Mouse (Mus musculus): ENCODE results near the gene Olfr750. TPM values are rescaled to one million over a fixed set of nuclear protein-coding genes. Genes with fewer than 3 reads are reported as not detected.

Gene Olfr750
- polyA plus RNA-seq, 1 experiment from 2014 or later = not detected

DNA sequence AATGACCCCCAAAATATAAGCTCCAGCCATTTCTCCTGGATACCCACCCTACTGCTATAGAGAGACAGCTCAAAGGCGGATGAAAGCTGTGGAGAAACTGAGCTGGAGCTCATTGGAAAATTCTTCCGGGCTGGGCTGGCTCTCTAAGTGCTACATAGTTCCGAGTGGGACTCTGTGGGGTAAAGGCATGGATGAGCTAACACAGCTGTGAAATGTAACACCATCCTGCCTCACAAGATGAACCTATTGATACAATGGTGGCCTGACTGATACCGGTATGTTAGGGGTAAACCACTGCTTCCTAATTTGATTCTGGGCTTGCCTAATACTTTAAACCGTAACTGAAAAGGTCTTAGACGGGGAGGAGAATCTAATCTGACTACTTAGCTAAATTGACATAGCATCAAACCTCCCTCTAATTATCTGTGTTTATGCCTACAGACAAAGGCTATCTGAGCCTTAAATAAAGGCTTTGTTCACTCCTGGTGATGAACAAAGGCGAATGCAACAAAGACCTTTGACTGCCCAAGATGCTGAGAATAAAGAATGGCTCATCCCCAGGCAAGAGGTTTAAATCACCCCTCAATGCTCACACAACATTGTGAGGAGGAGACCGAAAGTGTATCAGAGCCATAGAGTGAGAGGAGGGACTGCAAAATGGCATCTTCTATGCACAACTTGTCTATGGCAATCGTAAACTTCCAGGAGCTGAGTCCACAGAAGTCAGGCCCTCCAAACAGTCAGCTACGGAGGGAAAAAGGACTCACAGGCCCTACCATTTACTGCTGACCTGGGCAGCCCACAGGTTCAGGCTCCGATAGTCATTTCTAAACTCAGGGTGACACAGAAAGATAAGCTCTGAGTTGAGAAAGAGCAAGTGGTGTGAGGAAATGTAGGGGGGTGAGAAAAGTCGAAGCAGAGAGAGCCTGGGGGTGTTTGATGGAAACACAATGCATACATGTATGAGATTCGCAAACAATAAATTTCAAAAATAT lies 19.7 kb downstream of the Olfr750 start:
- Histone ChIP-seq H3K4me3 (no peak overlapping the region), H3K9ac (no peak overlapping the region), H3K27me3 (replicated peaks) (no peaks in the 10 kb centered on the region), H3K4me1 (peaks cover 32% of the 10 kb centered on the region), H3K36me3 (no peaks in the 10 kb centered on the region), H3K9me3 (no peaks in the 10 kb centered on the region), H3K27ac (replicated peaks) (no peak overlapping the region), H3K4me2 (0 out of 2 replicates have a peak overlapping the region, but pooled peaks have one; percentile 24)
- WGBS = 69% methylated on average over 13 of the region's 13 CpGs
- ATAC-seq (ENCODE audit: extremely low read depth, insufficient number of reproducible peaks, low FRiP score, low TSS enrichment) = no peak

DNA sequence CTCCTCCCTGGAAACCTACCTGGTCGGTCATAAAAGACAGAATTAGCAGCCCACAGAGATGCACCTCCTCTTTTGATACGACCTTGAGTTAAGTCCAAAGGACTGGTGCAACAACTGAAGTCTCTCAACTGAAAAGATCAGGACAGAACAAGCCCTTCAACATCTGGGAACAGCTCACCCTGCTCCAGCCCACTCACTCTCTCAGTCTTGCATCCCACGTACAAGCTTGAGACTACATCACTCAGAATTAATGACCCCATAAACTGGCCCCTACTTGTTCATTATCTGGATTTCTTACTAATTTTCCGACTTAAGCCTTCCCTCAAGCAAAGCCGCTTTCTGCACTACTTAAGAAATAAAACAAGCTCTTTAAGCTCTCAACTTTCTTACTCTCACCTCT lies 21.1 kb downstream of the Olfr750 start:
- ATAC-seq (ENCODE audit: extremely low read depth, insufficient number of reproducible peaks, low FRiP score, low TSS enrichment) = no peak
- WGBS = 74% methylated on average over 5 of the region's 5 CpGs
- Histone ChIP-seq H3K4me3 (no peak overlapping the region), H3K4me1 (peaks cover 32% of the 10 kb centered on the region), H3K36me3 (no peaks in the 10 kb centered on the region), H3K4me2 (no peak overlapping the region), H3K27me3 (replicated peaks) (no peaks in the 10 kb centered on the region), H3K9me3 (no peaks in the 10 kb centered on the region), H3K27ac (replicated peaks) (no peak overlapping the region), H3K9ac (no peak overlapping the region)

DNA sequence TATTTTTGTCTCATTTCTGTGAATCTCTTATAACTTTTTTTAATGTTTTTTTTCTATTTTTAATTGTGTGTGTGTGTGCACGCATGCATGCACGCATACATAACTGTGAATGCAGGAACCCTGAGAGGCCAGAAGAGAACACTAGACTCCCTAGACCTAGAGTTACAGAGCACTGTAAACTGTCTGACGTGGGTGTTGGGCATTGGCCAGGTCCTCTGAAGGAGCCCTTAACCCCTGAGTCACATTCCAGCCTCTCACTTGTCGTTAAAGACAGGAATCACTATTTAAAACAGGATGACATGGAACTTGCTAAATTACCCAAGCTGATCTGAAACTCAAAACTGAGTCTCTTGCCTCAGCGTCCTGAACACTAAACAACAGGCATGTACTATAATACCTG lies 22.3 kb downstream of the Olfr750 start:
- Histone ChIP-seq H3K4me1 (peaks cover 25% of the 10 kb centered on the region), H3K9me3 (no peaks in the 10 kb centered on the region), H3K4me2 (no peak overlapping the region), H3K4me3 (no peak overlapping the region), H3K36me3 (no peaks in the 10 kb centered on the region), H3K27ac (replicated peaks) (no peak overlapping the region), H3K9ac (no peak overlapping the region), H3K27me3 (replicated peaks) (no peaks in the 10 kb centered on the region)
- WGBS = 51% methylated on average over 5 of the region's 5 CpGs
- no peak for ATAC-seq (ENCODE audit: extremely low read depth, insufficient number of reproducible peaks, low FRiP score, low TSS enrichment)

DNA sequence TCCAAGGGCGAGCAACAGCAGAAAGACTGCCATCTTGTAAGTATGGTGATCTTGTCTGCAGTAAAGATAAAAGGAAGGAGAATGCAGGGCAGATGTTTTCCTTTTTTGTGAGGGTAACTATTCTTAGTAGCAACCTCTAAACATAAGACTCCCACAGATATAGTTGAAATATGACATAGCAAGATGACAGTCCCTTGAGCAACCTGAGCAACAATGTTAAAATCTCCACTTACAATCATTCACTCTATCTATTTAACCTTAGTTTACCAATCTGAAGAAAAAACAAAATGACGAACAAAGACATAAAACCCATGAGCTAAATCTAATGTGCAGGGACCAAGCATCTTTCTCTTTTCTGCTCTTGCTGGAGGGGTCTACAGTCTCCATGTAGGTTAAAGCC lies 24.2 kb downstream of the Olfr750 start, which contains the start of gene Rnase11:
Rnase11 (minus strand) TSS at position 101 of the 400 bp plus-strand sequence.
- H3K4me2 ChIP-seq = no peak within 1 kb of the TSS
- no peak within 1 kb of the TSS for H3K4me3 ChIP-seq
- peaks cover 25% of the 10 kb centered on the region for H3K4me1 ChIP-seq
- no peak for ATAC-seq (ENCODE audit: extremely low read depth, insufficient number of reproducible peaks, low FRiP score, low TSS enrichment)
- H3K27me3 ChIP-seq (replicated peaks) = no peaks in the 10 kb centered on the region
- H3K9ac ChIP-seq = no peak within 1 kb of the TSS
- no peak within 1 kb of the TSS for H3K27ac ChIP-seq (replicated peaks)
- H3K9me3 ChIP-seq = no peaks in the 10 kb centered on the region
- WGBS = 67% methylated on average over 2 of the region's 2 CpGs
- no peaks in the 10 kb centered on the region for H3K36me3 ChIP-seq

DNA sequence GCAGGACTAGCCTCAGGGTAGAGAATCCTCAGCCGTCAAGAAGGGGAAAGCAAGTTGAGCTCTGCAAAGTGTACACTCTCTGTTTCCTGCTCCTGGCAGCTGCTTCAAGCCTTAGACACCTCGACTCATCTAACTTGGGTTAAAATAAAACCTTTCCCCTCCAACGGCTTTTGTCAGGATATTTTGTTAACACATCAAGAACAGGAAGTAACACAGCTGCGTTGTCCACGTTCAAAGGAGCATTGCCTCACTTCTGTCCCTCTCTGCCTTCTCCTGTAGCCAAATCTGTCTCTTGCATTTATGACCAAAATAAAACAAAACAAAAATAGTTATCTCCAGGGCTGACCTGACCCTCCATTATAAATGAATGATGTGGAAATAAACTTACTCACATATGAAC lies 26.4 kb downstream of the Olfr750 start:
- no peak for ATAC-seq (ENCODE audit: extremely low read depth, insufficient number of reproducible peaks, low FRiP score, low TSS enrichment)
- Histone ChIP-seq H3K4me1 (peaks cover 14% of the 10 kb centered on the region), H3K4me3 (no peak overlapping the region), H3K27me3 (replicated peaks) (no peaks in the 10 kb centered on the region), H3K4me2 (no peak overlapping the region), H3K9me3 (no peaks in the 10 kb centered on the region), H3K36me3 (no peaks in the 10 kb centered on the region), H3K9ac (no peak overlapping the region), H3K27ac (replicated peaks) (no peak overlapping the region)
- WGBS = 37% methylated on average over 5 of the region's 5 CpGs

DNA sequence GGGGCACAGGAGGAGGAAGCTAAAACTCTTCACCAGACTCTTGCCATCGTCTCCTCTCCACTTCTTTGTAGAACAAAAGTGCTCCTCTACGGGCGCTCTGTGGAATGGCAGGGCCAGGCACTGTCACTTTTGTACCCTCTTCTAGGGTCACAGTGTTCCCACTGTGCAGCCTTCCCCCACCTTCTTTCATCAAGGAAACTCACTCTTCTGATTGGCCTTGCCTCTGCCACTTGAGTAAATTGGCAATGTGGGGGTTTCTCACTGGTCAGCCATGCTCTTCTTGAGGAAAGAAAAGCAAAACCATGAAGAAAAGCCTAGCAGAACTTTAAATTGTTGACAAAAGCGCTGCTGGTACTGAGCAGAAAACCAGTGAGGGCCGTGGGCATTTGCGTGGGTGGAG lies 32.5 kb downstream of the Olfr750 start, which contains the start of gene Rnase9:
Rnase9 (minus strand) TSS at position 101 of the 400 bp plus-strand sequence.
- H3K4me3 ChIP-seq = no peak within 1 kb of the TSS
- H3K27me3 ChIP-seq (replicated peaks) = no peaks in the 10 kb centered on the region
- no peaks in the 10 kb centered on the region for H3K36me3 ChIP-seq
- H3K4me1 ChIP-seq = peaks cover 12% of the 10 kb centered on the region
- WGBS = 76% methylated on average over 6 of the region's 6 CpGs
- H3K27ac ChIP-seq (replicated peaks) = no peak within 1 kb of the TSS
- no peak for ATAC-seq (ENCODE audit: extremely low read depth, insufficient number of reproducible peaks, low FRiP score, low TSS enrichment)
- no peaks in the 10 kb centered on the region for H3K9me3 ChIP-seq
- no peak within 1 kb of the TSS for H3K9ac ChIP-seq
- no peak within 1 kb of the TSS for H3K4me2 ChIP-seq

DNA sequence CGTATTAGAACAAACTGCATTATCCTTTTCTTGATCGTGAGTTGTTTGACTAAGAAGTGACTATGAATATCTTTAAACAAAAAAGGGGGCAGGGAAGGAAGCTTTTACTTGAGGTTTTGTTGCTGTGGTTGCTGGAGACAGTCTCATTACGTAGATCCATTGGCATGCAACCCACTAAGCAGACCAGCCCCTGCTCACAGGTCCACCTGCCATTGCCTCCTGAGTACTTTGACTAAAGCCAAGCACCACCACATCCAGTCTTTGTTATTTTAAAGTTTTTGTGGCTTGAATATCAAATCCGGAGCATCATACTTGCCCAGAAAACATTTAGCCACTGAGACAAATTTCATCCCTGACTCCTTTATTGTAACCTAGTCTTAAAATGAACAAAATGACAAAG lies 38.0 kb downstream of the Olfr750 start:
- H3K4me1 ChIP-seq = peaks cover 12% of the 10 kb centered on the region
- H3K27me3 ChIP-seq (replicated peaks) = no peaks in the 10 kb centered on the region
- H3K27ac ChIP-seq (replicated peaks) = no peak overlapping the region
- 73% methylated on average over 4 of the region's 4 CpGs for WGBS
- no peak overlapping the region for H3K4me3 ChIP-seq
- H3K9me3 ChIP-seq = no peaks in the 10 kb centered on the region
- no peak for ATAC-seq (ENCODE audit: extremely low read depth, insufficient number of reproducible peaks, low FRiP score, low TSS enrichment)
- H3K4me2 ChIP-seq = no peak overlapping the region
- no peaks in the 10 kb centered on the region for H3K36me3 ChIP-seq
- no peak overlapping the region for H3K9ac ChIP-seq

DNA sequence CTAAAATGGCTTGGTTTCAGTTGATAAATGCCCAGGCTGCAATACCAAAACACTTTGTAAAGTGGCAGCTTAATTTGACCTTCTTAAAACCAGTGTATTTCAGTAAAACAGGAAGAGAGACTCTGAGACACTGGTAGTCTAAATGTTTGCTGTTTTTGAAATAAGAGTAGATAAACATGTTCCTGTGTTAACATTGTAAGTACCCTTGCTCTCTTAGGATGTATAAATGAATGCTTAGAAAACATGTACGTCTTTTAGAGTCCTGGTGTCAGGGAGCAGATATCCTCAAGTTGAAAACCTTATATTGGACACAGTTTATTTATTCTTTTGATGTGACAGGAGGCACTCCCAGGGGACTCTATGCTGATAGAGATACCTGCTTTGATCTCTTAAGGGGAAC lies 39.0 kb downstream of the Olfr750 start:
- no peak overlapping the region for H3K4me2 ChIP-seq
- H3K36me3 ChIP-seq = no peaks in the 10 kb centered on the region
- no peak for ATAC-seq (ENCODE audit: extremely low read depth, insufficient number of reproducible peaks, low FRiP score, low TSS enrichment)
- WGBS = 56% methylated on average over 1 of the region's 1 CpGs
- H3K9ac ChIP-seq = no peak overlapping the region
- H3K4me3 ChIP-seq = no peak overlapping the region
- H3K4me1 ChIP-seq = peaks cover 7% of the 10 kb centered on the region
- H3K9me3 ChIP-seq = no peaks in the 10 kb centered on the region
- no peaks in the 10 kb centered on the region for H3K27me3 ChIP-seq (replicated peaks)
- H3K27ac ChIP-seq (replicated peaks) = no peak overlapping the region

DNA sequence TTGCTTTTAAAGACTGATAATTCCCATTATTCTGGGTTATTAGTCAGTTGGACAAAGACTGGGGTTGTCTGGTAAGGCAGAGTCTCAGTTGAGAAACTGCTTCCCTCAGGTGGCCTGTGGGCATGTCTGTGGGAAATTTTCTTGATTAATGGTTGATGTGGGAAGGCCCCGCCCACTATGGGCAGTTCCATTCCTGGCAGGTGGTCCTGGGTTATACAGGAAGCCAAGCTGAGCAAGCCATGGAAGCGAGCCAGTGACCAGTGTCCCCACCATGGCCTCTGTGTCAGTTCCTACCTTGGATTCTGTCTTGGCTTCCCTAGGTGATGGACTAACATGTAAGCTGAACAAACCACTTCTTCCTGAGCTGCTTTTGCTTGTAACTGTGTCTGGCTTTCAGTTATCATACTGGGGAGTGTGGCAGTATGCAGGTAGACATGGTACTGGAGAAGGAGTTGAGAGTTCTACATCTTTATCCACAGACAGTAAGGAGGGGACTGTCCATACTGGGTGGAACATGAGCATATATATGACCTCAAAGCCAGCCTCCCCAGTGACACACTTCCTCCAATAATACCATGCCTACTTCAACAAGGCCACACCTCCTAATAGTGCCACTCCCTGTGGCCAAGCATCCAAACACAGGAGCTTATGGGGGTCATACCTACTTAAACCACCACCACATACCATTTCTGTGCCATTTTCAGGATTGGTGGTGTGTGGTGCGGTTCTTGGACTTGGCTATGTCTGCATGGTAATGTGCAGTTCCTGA lies 46.7 kb downstream of the Olfr750 start:
- no peak overlapping the region for H3K4me2 ChIP-seq
- H3K4me3 ChIP-seq = no peak overlapping the region
- H3K9ac ChIP-seq = no peak overlapping the region
- WGBS = 52% methylated on average over 3 of the region's 3 CpGs
- no peaks in the 10 kb centered on the region for H3K36me3 ChIP-seq
- no peaks in the 10 kb centered on the region for H3K9me3 ChIP-seq
- no peaks in the 10 kb centered on the region for H3K4me1 ChIP-seq
- no peaks in the 10 kb centered on the region for H3K27me3 ChIP-seq (replicated peaks)
- ATAC-seq (ENCODE audit: extremely low read depth, insufficient number of reproducible peaks, low FRiP score, low TSS enrichment) = no peak
- H3K27ac ChIP-seq (replicated peaks) = no peak overlapping the region

DNA sequence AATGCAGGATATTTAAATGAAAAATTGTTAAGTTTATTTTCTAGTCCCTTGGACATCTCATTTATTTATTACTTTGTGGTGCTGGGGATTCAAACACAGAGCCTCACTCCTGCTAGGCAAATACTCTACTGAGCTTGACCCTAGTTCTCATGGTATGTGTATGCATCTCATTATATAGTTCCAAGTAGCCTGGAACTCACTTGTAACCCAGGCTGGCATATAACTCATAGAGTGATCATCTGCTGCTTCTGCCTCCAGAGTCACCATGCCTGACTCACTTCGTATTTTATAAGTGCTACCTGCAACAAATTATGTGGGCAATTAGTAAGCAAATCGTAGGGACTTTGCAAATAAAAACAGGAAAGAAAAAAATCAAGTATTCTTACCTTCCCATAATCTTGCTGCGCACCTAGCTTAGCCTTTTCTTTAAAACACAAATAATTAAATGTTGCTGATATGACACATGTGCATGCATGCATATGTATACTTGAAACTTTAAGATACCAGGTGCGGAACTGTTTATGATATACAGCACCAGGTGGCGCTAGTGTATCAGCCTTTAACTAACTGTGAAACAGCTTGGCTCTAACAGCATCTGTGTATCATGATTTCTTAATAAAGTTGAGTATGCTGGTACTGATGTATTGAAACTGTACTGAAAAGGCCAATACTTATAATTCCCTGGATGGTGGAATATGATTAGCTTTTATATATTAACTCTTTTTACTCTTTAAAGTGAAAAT lies 47.7 kb downstream of the Olfr750 start:
- 31% methylated on average over 5 of the region's 5 CpGs for WGBS
- no peak for ATAC-seq (ENCODE audit: extremely low read depth, insufficient number of reproducible peaks, low FRiP score, low TSS enrichment)

DNA sequence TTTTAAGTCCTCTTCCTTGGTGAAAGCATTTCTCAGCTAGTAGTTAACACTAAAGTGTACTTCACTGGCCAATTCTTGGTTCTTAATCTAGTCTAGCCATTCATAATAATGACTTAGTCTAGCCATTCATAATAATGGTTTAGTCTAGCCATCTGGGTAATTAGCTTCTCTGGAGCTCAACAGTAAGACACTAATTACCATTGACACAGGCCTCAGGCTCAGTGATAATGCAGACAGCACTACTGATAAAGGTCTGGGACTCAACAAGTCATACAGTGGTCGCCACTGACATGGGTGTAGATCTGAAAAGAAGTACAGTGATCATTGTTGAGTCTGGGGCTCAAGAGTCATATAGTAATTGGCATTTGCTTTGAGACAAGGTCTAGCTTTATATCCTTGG lies 49.4 kb downstream of the Olfr750 start:
- Histone ChIP-seq H3K4me1 (no peaks in the 10 kb centered on the region), H3K4me2 (no peak overlapping the region), H3K9ac (no peak overlapping the region), H3K9me3 (no peaks in the 10 kb centered on the region), H3K4me3 (no peak overlapping the region), H3K27ac (replicated peaks) (no peak overlapping the region), H3K27me3 (replicated peaks) (no peaks in the 10 kb centered on the region), H3K36me3 (no peaks in the 10 kb centered on the region)
- ATAC-seq (ENCODE audit: extremely low read depth, insufficient number of reproducible peaks, low FRiP score, low TSS enrichment) = no peak
- 54% methylated on average over 1 of the region's 1 CpGs for WGBS

More for the DNA sequence above, 47.7 kb downstream of the Olfr750 start:
- Histone ChIP-seq H3K36me3 (no peaks in the 10 kb centered on the region), H3K27ac (replicated peaks) (no peak overlapping the region), H3K4me2 (no peak overlapping the region), H3K4me3 (no peak overlapping the region), H3K9ac (no peak overlapping the region), H3K4me1 (no peaks in the 10 kb centered on the region), H3K9me3 (no peaks in the 10 kb centered on the region), H3K27me3 (replicated peaks) (no peaks in the 10 kb centered on the region)

All from heart, embryonic 13.5 days (tissue).